Mouse (Mus musculus): Measurements from ENCODE around the gene Uqcr10. TPM values are rescaled to one million over a fixed set of nuclear protein-coding genes. Genes with fewer than 3 reads are reported as not detected.

The Uqcr10 gene
- polyA plus RNA-seq, 3 experiments from 2014 or later: 424 to 529 (median 465) TPM

GRCm38 (mm10) chr11:4674593-4674992, 29.5 kb downstream of the Uqcr10 start:
- no peak for ATAC-seq

- ATAC-seq: no peak
Observed at GRCm38 (mm10) chr11:4671736-4672135, 32.4 kb downstream of the Uqcr10 start.

GRCm38 (mm10) chr11:4662496-4662878, 41.7 kb downstream of the Uqcr10 start:
- ATAC-seq: no peak

- no peak for ATAC-seq
Observed at GRCm38 (mm10) chr11:4661871-4662495, 42.2 kb downstream of the Uqcr10 start.

GRCm38 (mm10) chr11:4661324-4661723, 42.8 kb downstream of the Uqcr10 start:
- ATAC-seq: no peak

- no peak for ATAC-seq
Observed at GRCm38 (mm10) chr11:4660309-4661025, 43.7 kb downstream of the Uqcr10 start.

- ATAC-seq: no peak
Observed at GRCm38 (mm10) chr11:4659818-4660217, 44.3 kb downstream of the Uqcr10 start.

Other genes with a start within 250 kb of the Uqcr10 start
- gene Mtmr3, start 109.5 kb downstream of the Uqcr10 start, polyA plus RNA-seq (2017; shearing (Covaris generic)): 10 to 100 TPM; 15.1 to 34.1 (median 32.3) TPM
- not detected for gene Gm11032, start 84.3 kb downstream of the Uqcr10 start, polyA plus RNA-seq (2017; shearing (Covaris generic))
- gene Ascc2, start 66.6 kb downstream of the Uqcr10 start, polyA plus RNA-seq (2017; shearing (Covaris generic)): 10 to 100 TPM; 31.0 to 32.0 (median 31.7) TPM
- gene Zmat5, start 336 bp upstream of the Uqcr10 start, polyA plus RNA-seq (2017; shearing (Covaris generic)): 100 to 1,000 TPM; 125 to 146 (median 127) TPM
- under 1 TPM in 2 of 3 experiments, not detected in 1; 0.34 to 0.37 TPM for gene Cabp7, start 42.4 kb upstream of the Uqcr10 start, polyA plus RNA-seq (2017; shearing (Covaris generic))
- gene Nf2, start 145.2 kb upstream of the Uqcr10 start, polyA plus RNA-seq (2017; shearing (Covaris generic)): 10 to 100 TPM; 18.7 to 22.5 (median 19.3) TPM
- gene Nipsnap1, start 169.6 kb upstream of the Uqcr10 start, polyA plus RNA-seq (2017; shearing (Covaris generic)): 10 to 100 TPM; 39.9 to 64.8 (median 57.5) TPM
- gene Thoc5, start 191.0 kb upstream of the Uqcr10 start, polyA plus RNA-seq (2017; shearing (Covaris generic)): 10 to 100 TPM; 32.7 to 43.7 (median 36.2) TPM
- gene Nefh, start 243.7 kb upstream of the Uqcr10 start, polyA plus RNA-seq (2017; shearing (Covaris generic)): 1 to 10 TPM; 6.4 to 7.0 (median 6.4) TPM